Mouse (Mus musculus) limb, embryonic 14.5 days (tissue): ENCODE data around the gene Mecom. TPM values are rescaled to one million over a fixed set of nuclear protein-coding genes. Genes with fewer than 3 reads are reported as not detected.

Source experiments
- ATAC-seq: fragments of 200-750 bp; cut with Nextera tagmentation; 2 replicates; pipeline ENCODE4 v1.8.0; 2017; ENCODE audit warnings: low read depth, moderate number of reproducible peaks, moderate TSS enrichment; ENCODE audit not compliant: low FRiP score
- DNase-seq: peaks from one replicate; pipeline ENCODE4 v3.0.0-alpha.2; 2015; ENCODE audit warnings: low spot score
- H3K27ac ChIP-seq: fragments of 300-500 bp; sonication (generic); replicated peaks from 2 replicates; pipeline ENCODE4 v1.5.1; 2014; ENCODE audit warnings: low read depth, mild to moderate bottlenecking, low read length, moderate library complexity, mixed read lengths
- H3K27me3 ChIP-seq: fragments of 300-500 bp; sonication (generic); 2 replicates; pipeline ENCODE4 v1.6.1; 2014; ENCODE audit warnings: low read length, mixed read lengths; ENCODE audit not compliant: control insufficient read depth, insufficient read depth
- H3K36me3 ChIP-seq: fragments of 300-500 bp; sonication (generic); 2 replicates; pipeline ENCODE4 v1.6.1; 2014; ENCODE audit warnings: mild to moderate bottlenecking, low read length, moderate library complexity, mixed read lengths; ENCODE audit not compliant: control insufficient read depth, insufficient read depth
- H3K4me1 ChIP-seq: fragments of 300-500 bp; sonication (generic); 2 replicates; pipeline ENCODE4 v1.6.1; 2014; ENCODE audit warnings: antibody characterized with exemption, low read length, mixed read lengths; ENCODE audit not compliant: control insufficient read depth, insufficient read depth
- H3K4me2 ChIP-seq: fragments of 300-500 bp; sonication (generic); replicated peaks from 2 replicates; pipeline ENCODE4 v1.6.1; 2014; ENCODE audit warnings: low read depth, mild to moderate bottlenecking, low read length, moderate library complexity; ENCODE audit not compliant: severe bottlenecking
- H3K4me3 ChIP-seq: fragments of 300-500 bp; sonication (generic); replicated peaks from 2 replicates; pipeline ENCODE4 v1.5.1; 2014; ENCODE audit warnings: low read length
- H3K9ac ChIP-seq: fragments of 300-500 bp; sonication (generic); 2 replicates; pipeline ENCODE4 v1.6.1; 2014; ENCODE audit warnings: mild to moderate bottlenecking, low read depth, low read length, moderate library complexity; ENCODE audit not compliant: severe bottlenecking
- H3K9me3 ChIP-seq: fragments of 300-500 bp; sonication (generic); 2 replicates; pipeline ENCODE4 v1.6.1; 2016; ENCODE audit warnings: low read length; ENCODE audit not compliant: control insufficient read depth
- POLR2A ChIP-seq: fragments of 200-500 bp; IDR thresholded peaks from 2 replicates; pipeline ENCODE4 v1.8.0; 2012; ENCODE audit warnings: inconsistent platforms, mild to moderate bottlenecking, moderate library complexity, borderline replicate concordance; ENCODE audit not compliant: insufficient read depth, insufficient read length; ENCODE audit errors: extremely low read depth
- WGBS: fragments of 180-500 bp; shearing (Covaris S2); extraction: QIAGEN DNeasy Blood & Tissue Kit; methylation state at CpG from one replicate; pipeline ENCODE4 v1.1.7; 2014; 5-methylcytosine and 5-hydroxymethylcytosine counted together
- polyA plus RNA-seq, 2 experiments: library from polyadenylated mRNA; depleted of rRNA in 1 of 2; stranded (reverse) in 1 of 2; unstranded in 1 of 2; fragments of >200 nt; fragmentation: Nextera tagmentation in 1 of 2; extraction: Ambion mirVana in 1 of 2; gene quantifications; 2 replicates each; pipeline versions ENCODE4 v1.2.1 to v1.2.3; 2012 to 2014

Gene Mecom
- polyA plus RNA-seq, 2 experiments: 35.8 to 42.2 TPM

- Histone ChIP-seq H3K36me3 (no peaks in the 10 kb centered on the region), H3K9ac (no peak overlapping the region), H3K4me3 (no peak overlapping the region), H3K27me3 (no peaks in the 10 kb centered on the region), H3K4me1 (peaks cover 7% of the 10 kb centered on the region), H3K9me3 (no peaks in the 10 kb centered on the region), H3K27ac (no peak overlapping the region), H3K4me2 (no peak overlapping the region)
- no peak for TF ChIP-seq POLR2A
- WGBS: 28% methylated on average over 5 of the region's 5 CpGs
- ATAC-seq: no peak
- DNase-seq: no peak
Measured at GRCm38 (mm10) chr3:30483006-30483684, 64.7 kb downstream of the Mecom start.

- no peak for DNase-seq
- H3K36me3 ChIP-seq: no peaks in the 10 kb centered on the region
- H3K4me3 ChIP-seq: no peak overlapping the region
- ATAC-seq: no peak
- peaks cover 3% of the 10 kb centered on the region; the same call in 1 of the 2 replicates for H3K4me1 ChIP-seq
- no peak for TF ChIP-seq POLR2A
- no peak overlapping the region for H3K4me2 ChIP-seq
- H3K27me3 ChIP-seq: no peaks in the 10 kb centered on the region
- H3K27ac ChIP-seq: no peak overlapping the region
- no peaks in the 10 kb centered on the region for H3K9me3 ChIP-seq
- no peak overlapping the region for H3K9ac ChIP-seq
- 62% methylated on average over 10 of the region's 10 CpGs for WGBS
Measured at GRCm38 (mm10) chr3:30481682-30482081, 66.1 kb downstream of the Mecom start.

- no peaks in the 10 kb centered on the region for H3K36me3 ChIP-seq
- no peak overlapping the region for H3K4me2 ChIP-seq
- WGBS: 82% methylated on average over 6 of the region's 6 CpGs
- TF ChIP-seq POLR2A: no peak
- no peaks in the 10 kb centered on the region for H3K27me3 ChIP-seq
- no peak for ATAC-seq
- no peak overlapping the region for H3K9ac ChIP-seq
- peaks cover 4% of the 10 kb centered on the region; the same call in 1 of the 2 replicates for H3K4me1 ChIP-seq
- no peaks in the 10 kb centered on the region for H3K9me3 ChIP-seq
- no peak overlapping the region for H3K27ac ChIP-seq
- DNase-seq: no peak
- no peak overlapping the region for H3K4me3 ChIP-seq
Measured at GRCm38 (mm10) chr3:30480551-30480950, 67.3 kb downstream of the Mecom start.

GRCm38 (mm10) chr3:30478252-30478651 is 69.6 kb downstream of the Mecom start:
- Histone ChIP-seq H3K4me2 (no peak overlapping the region), H3K4me1 (peaks cover 14% of the 10 kb centered on the region), H3K4me3 (no peak overlapping the region), H3K9me3 (no peaks in the 10 kb centered on the region), H3K9ac (no peak overlapping the region), H3K27me3 (no peaks in the 10 kb centered on the region), H3K27ac (no peak overlapping the region), H3K36me3 (no peaks in the 10 kb centered on the region)
- no peak for TF ChIP-seq POLR2A
- ATAC-seq (no peak), DNase-seq (no peak)
- WGBS: 59% methylated on average over 6 of the region's 6 CpGs

- peaks cover 14% of the 10 kb centered on the region for H3K4me1 ChIP-seq
- H3K27me3 ChIP-seq: no peaks in the 10 kb centered on the region
- no peak for TF ChIP-seq POLR2A
- no peaks in the 10 kb centered on the region for H3K9me3 ChIP-seq
- H3K4me3 ChIP-seq: no peak overlapping the region
- 48% methylated on average over 5 of the region's 5 CpGs for WGBS
- no peak overlapping the region for H3K4me2 ChIP-seq
- H3K36me3 ChIP-seq: no peaks in the 10 kb centered on the region
- ATAC-seq (no peak), DNase-seq (no peak)
- no peak overlapping the region for H3K9ac ChIP-seq
- no peak overlapping the region for H3K27ac ChIP-seq
Measured at GRCm38 (mm10) chr3:30477008-30477407, 70.8 kb downstream of the Mecom start.

GRCm38 (mm10) chr3:30475591-30475990 is 72.2 kb downstream of the Mecom start:
- TF ChIP-seq POLR2A: no peak

More at GRCm38 (mm10) chr3:30475591-30475990, 72.2 kb downstream of the Mecom start:
- Histone ChIP-seq H3K4me1 (peaks cover 14% of the 10 kb centered on the region), H3K27ac (no peak overlapping the region), H3K4me3 (no peak overlapping the region), H3K9me3 (no peaks in the 10 kb centered on the region), H3K9ac (no peak overlapping the region), H3K4me2 (no peak overlapping the region), H3K36me3 (no peaks in the 10 kb centered on the region), H3K27me3 (no peaks in the 10 kb centered on the region)
- WGBS: 45% methylated on average over 6 of the region's 6 CpGs
- DNase-seq (no peak), ATAC-seq (no peak)
